Comparison of ENCODE assay signal across 8 mouse cellular contexts in the genomic region with DNA sequence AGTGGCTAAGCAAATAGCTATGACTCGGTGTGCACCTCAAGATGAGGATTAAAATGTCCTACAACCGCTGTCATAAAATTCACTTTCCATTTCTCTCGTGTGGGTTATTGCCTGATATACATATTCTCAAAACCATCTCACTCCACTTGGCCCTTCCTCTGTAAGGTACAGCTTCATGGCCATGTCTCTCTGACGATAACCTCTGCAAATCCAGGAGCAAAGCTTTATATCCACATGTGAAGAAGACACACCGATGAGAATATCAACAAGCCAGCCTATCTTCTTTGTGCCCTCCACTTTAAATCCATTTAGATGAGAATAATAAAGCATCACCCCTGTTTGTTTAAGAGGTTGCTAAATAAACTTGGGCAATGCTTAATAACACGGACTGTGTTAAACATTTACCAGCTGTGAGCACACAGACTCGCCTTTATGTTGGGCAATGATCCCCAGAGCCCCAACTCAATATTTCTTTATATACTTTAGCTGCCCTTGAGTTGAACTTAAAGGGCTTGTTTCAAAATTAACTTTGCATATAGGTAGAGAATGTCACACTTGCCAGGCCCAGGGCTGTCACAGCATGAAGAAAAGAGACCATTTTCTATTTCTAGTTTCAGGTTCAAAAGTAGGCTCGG.
A peak's percentile ranks its signal among the peaks of the same experiment; 100 is the strongest.
DNase-seq lines count a peak whose midpoint lies in the region; ATAC-seq lines count a peak whose summit lies in the region.
"Had no signal": no experiment of that assay in that cellular context is flagged by ENCODE, and none has a peak within 500 bp of the region (broad histone marks: within the 10 kb centered on the region; RNA-seq: fewer than 3 reads in every experiment).

No protein-coding gene starts in this region.

- ATAC-seq in kidney, embryonic 14.5 days (ENCODE audit: low FRiP score, low TSS enrichment): peak; percentile 28; the same call in 1 of the 2 replicates
- peak; percentile 27; the same call in 1 of the 2 replicates for ATAC-seq in hindbrain, embryonic 16.5 days
- peak; percentile 70 for ATAC-seq in liver, embryonic 13.5 days (ENCODE audit: low read depth)
- ATAC-seq in stomach, embryonic 14.5 days (ENCODE audit: insufficient number of reproducible peaks, insufficient read depth, low FRiP score, low read depth): peak; percentile 87

- peak overlapping the region; percentile 77 for H3K27ac ChIP-seq in kidney, embryonic 14.5 days (ENCODE audit: low read depth, low read length)
- H3K27ac ChIP-seq in hindbrain, embryonic 16.5 days (ENCODE audit: low read depth, low read length): peak overlapping the region; percentile 51
- peak overlapping the region; percentile 61; the same call in 1 of the 2 replicates for H3K27ac ChIP-seq in liver, embryonic 13.5 days
- H3K27ac ChIP-seq in stomach, embryonic 14.5 days (ENCODE audit: low read length): peak overlapping the region; percentile 90

- H3K9ac ChIP-seq in kidney, embryonic 14.5 days (ENCODE audit: low read depth, low read length): no peak overlapping the region
- no peak overlapping the region; the same call in 1 of the 2 replicates for H3K9ac ChIP-seq in hindbrain, embryonic 16.5 days (ENCODE audit: low read depth, low read length)
- no peak overlapping the region for H3K9ac ChIP-seq in liver, embryonic 13.5 days
- H3K9ac ChIP-seq in stomach, embryonic 14.5 days (replicated peaks; ENCODE audit: low read depth, low read length): no peak overlapping the region

- no peak overlapping the region for H3K4me2 ChIP-seq in kidney, embryonic 14.5 days (replicated peaks; ENCODE audit: low read depth, low read length)
- no peak overlapping the region for H3K4me2 ChIP-seq in hindbrain, embryonic 16.5 days (ENCODE audit: low read length)
- H3K4me2 ChIP-seq in liver, embryonic 13.5 days: 0 out of 2 replicates have a peak overlapping the region, but pooled peaks have one; percentile 3
- no peak overlapping the region for H3K4me2 ChIP-seq in stomach, embryonic 14.5 days (replicated peaks; ENCODE audit: low read depth, low read length)

- no peaks in the 10 kb centered on the region for H3K27me3 ChIP-seq in kidney, embryonic 14.5 days (ENCODE audit: control insufficient read depth, insufficient read depth, low read length)
- H3K27me3 ChIP-seq in hindbrain, embryonic 16.5 days (replicated peaks; ENCODE audit: control insufficient read depth, insufficient read depth, low read length): no peaks in the 10 kb centered on the region
- no peaks in the 10 kb centered on the region for H3K27me3 ChIP-seq in liver, embryonic 13.5 days
- no peaks in the 10 kb centered on the region for H3K27me3 ChIP-seq in stomach, embryonic 14.5 days (ENCODE audit: control insufficient read depth, insufficient read depth, low read length)

- no peaks in the 10 kb centered on the region for H3K9me3 ChIP-seq in kidney, embryonic 14.5 days (ENCODE audit: control insufficient read depth, low read length)
- H3K9me3 ChIP-seq in hindbrain, embryonic 16.5 days (ENCODE audit: control insufficient read depth, low read length): no peaks in the 10 kb centered on the region
- no peaks in the 10 kb centered on the region for H3K9me3 ChIP-seq in liver, embryonic 13.5 days (replicated peaks)
- no peaks in the 10 kb centered on the region for H3K9me3 ChIP-seq in stomach, embryonic 14.5 days (ENCODE audit: control insufficient read depth, low read depth, low read length)

- DNase-seq in kidney, postnatal 10 days: no peak
- no peak for DNase-seq in liver, embryonic 13.5 days
- DNase-seq in embryo, embryonic 10 days (ENCODE audit: low spot score): no peak
- no peak for DNase-seq in spleen, postnatal 4 days (ENCODE audit: low spot score in 2 of 2)

- WGBS in kidney, embryonic 14.5 days: 48% methylated on average over 8 of the region's 8 CpGs
- WGBS in hindbrain, embryonic 16.5 days: 50% methylated on average over 8 of the region's 8 CpGs
- 49% methylated on average over 8 of the region's 8 CpGs for WGBS in liver, embryonic 13.5 days (ENCODE audit: insufficient replicate concordance)
- 21% methylated on average over 8 of the region's 8 CpGs for WGBS in stomach, embryonic 14.5 days

- no peaks in the 10 kb centered on the region for H3K36me3 ChIP-seq in kidney, embryonic 14.5 days (ENCODE audit: control insufficient read depth, insufficient read depth, low read length)
- H3K36me3 ChIP-seq in hindbrain, embryonic 16.5 days (ENCODE audit: control insufficient read depth, insufficient read depth, low read length): no peaks in the 10 kb centered on the region
- no peaks in the 10 kb centered on the region for H3K36me3 ChIP-seq in liver, embryonic 13.5 days
- no peaks in the 10 kb centered on the region for H3K36me3 ChIP-seq in stomach, embryonic 14.5 days (ENCODE audit: control insufficient read depth, insufficient read depth, low read length)
- H3K36me3 ChIP-seq: G1E had no signal

- H3K4me1 ChIP-seq in kidney, embryonic 14.5 days (ENCODE audit: control insufficient read depth, insufficient read depth, low read length): peaks cover 16% of the 10 kb centered on the region
- H3K4me1 ChIP-seq in hindbrain, embryonic 16.5 days (ENCODE audit: control insufficient read depth, insufficient read depth, low read depth, low read length): peaks cover 11% of the 10 kb centered on the region
- H3K4me1 ChIP-seq in liver, embryonic 13.5 days (replicated peaks): peaks cover 7% of the 10 kb centered on the region
- H3K4me1 ChIP-seq in stomach, embryonic 14.5 days (ENCODE audit: control insufficient read depth, insufficient read depth, low read length): peaks cover 22% of the 10 kb centered on the region; the same call in 1 of the 2 replicates

- H3K4me3 ChIP-seq in kidney, embryonic 14.5 days (ENCODE audit: low read length): no peak overlapping the region
- no peak overlapping the region for H3K4me3 ChIP-seq in hindbrain, embryonic 16.5 days (ENCODE audit: low read length)
- H3K4me3 ChIP-seq in liver, embryonic 13.5 days (replicated peaks): no peak overlapping the region
- H3K4me3 ChIP-seq in stomach, embryonic 14.5 days (ENCODE audit: low read depth, low read length): no peak overlapping the region

Comparison
In these comparisons a context has a peak if more than half of its experiments do, and no peak if none do; other contexts are left out.
1. ATAC-seq: peak in every context shown above with its lines; median percentile 87 in stomach, embryonic 14.5 days; 70 in liver, embryonic 13.5 days; 28 in kidney, embryonic 14.5 days; 27 in hindbrain, embryonic 16.5 days.